Mouse (Mus musculus): Measurements from ENCODE around the gene Tmem222. TPM values are rescaled to one million over a fixed set of nuclear protein-coding genes. Genes with fewer than 3 reads are reported as not detected.

Tmem222 gene
- polyA plus RNA-seq, 1 experiment: not detected

- WGBS: 31% methylated on average over 16 of the region's 16 CpGs
- H3K4me3 ChIP-seq (ENCODE audit: insufficient read depth, low read depth, low read length): peak within 1 kb of the TSS; percentile 71
- no peak for TF ChIP-seq CTCF (IDR thresholded peaks at IDR 0.05; ENCODE audit: insufficient read depth, low read depth, low read length)
- peak within 1 kb of the TSS; percentile 21; the same call in 1 of the 2 replicates for H3K27ac ChIP-seq (ENCODE audit: insufficient read depth, low read depth, low read length)
- H3K4me1 ChIP-seq (ENCODE audit: control insufficient read depth, insufficient read depth, low read length): peaks cover 8% of the 10 kb centered on the region
Measured at GRCm38 (mm10) chr4:133240490-133240921, 37.1 kb downstream of the Tmem222 start, which contains the start of gene Map3k6. Gene Map3k6, plus strand, starts transcription at chr4:133240818.

GRCm38 (mm10) chr4:133237911-133238310 is 39.7 kb downstream of the Tmem222 start:
- no peak for TF ChIP-seq CTCF (IDR thresholded peaks at IDR 0.05; ENCODE audit: insufficient read depth, low read depth, low read length)
- no peak for TF ChIP-seq POLR2A (IDR thresholded peaks at IDR 0.05; ENCODE audit: insufficient read depth, low read depth, low read length)
- 86% methylated on average over 4 of the region's 4 CpGs for WGBS
- Histone ChIP-seq H3K4me1 (ENCODE audit: control insufficient read depth, insufficient read depth, low read length) (peaks cover 8% of the 10 kb centered on the region), H3K27ac (ENCODE audit: insufficient read depth, low read depth, low read length) (no peak overlapping the region), H3K4me3 (ENCODE audit: insufficient read depth, low read depth, low read length) (no peak overlapping the region)

- H3K4me3 ChIP-seq (ENCODE audit: insufficient read depth, low read depth, low read length): no peak overlapping the region
- WGBS: 83% methylated on average over 5 of the region's 5 CpGs
- H3K27ac ChIP-seq (ENCODE audit: insufficient read depth, low read depth, low read length): no peak overlapping the region
- peaks cover 2% of the 10 kb centered on the region for H3K4me1 ChIP-seq (ENCODE audit: control insufficient read depth, insufficient read depth, low read length)
- no peak for TF ChIP-seq POLR2A (IDR thresholded peaks at IDR 0.05; ENCODE audit: insufficient read depth, low read depth, low read length)
- no peak for TF ChIP-seq CTCF (IDR thresholded peaks at IDR 0.05; ENCODE audit: insufficient read depth, low read depth, low read length)
Measured at GRCm38 (mm10) chr4:133235415-133235814, 42.2 kb downstream of the Tmem222 start.

- Histone ChIP-seq H3K4me1 (ENCODE audit: control insufficient read depth, insufficient read depth, low read length) (no peaks in the 10 kb centered on the region), H3K27ac (ENCODE audit: insufficient read depth, low read depth, low read length) (no peak overlapping the region), H3K4me3 (ENCODE audit: insufficient read depth, low read depth, low read length) (no peak overlapping the region)
- TF ChIP-seq POLR2A (IDR thresholded peaks at IDR 0.05; ENCODE audit: insufficient read depth, low read depth, low read length): no peak
- no peak for TF ChIP-seq CTCF (IDR thresholded peaks at IDR 0.05; ENCODE audit: insufficient read depth, low read depth, low read length)
- WGBS: 59% methylated on average over 5 of the region's 5 CpGs
Measured at GRCm38 (mm10) chr4:133234771-133235170, 42.8 kb downstream of the Tmem222 start.

GRCm38 (mm10) chr4:133233285-133233976 is 44.2 kb downstream of the Tmem222 start:
- WGBS: 43% methylated on average over 10 of the region's 10 CpGs
- TF ChIP-seq CTCF (IDR thresholded peaks at IDR 0.05; ENCODE audit: insufficient read depth, low read depth, low read length) (no peak), POLR2A (IDR thresholded peaks at IDR 0.05; ENCODE audit: insufficient read depth, low read depth, low read length) (no peak)
- no peak overlapping the region for H3K4me3 ChIP-seq (ENCODE audit: insufficient read depth, low read depth, low read length)

GRCm38 (mm10) chr4:133229582-133229981 is 48.0 kb downstream of the Tmem222 start:
- no peaks in the 10 kb centered on the region for H3K4me1 ChIP-seq (ENCODE audit: control insufficient read depth, insufficient read depth, low read length)
- TF ChIP-seq CTCF (IDR thresholded peaks at IDR 0.05; ENCODE audit: insufficient read depth, low read depth, low read length) (no peak), POLR2A (IDR thresholded peaks at IDR 0.05; ENCODE audit: insufficient read depth, low read depth, low read length) (no peak)
- 84% methylated on average over 8 of the region's 8 CpGs for WGBS
- no peak overlapping the region for H3K27ac ChIP-seq (ENCODE audit: insufficient read depth, low read depth, low read length)
- no peak overlapping the region for H3K4me3 ChIP-seq (ENCODE audit: insufficient read depth, low read depth, low read length)

More at GRCm38 (mm10) chr4:133233285-133233976, 44.2 kb downstream of the Tmem222 start:
- Histone ChIP-seq H3K27ac (ENCODE audit: insufficient read depth, low read depth, low read length) (no peak overlapping the region), H3K4me1 (ENCODE audit: control insufficient read depth, insufficient read depth, low read length) (no peaks in the 10 kb centered on the region)

GRCm38 (mm10) chr4:133227636-133228035 is 50.0 kb downstream of the Tmem222 start:
- H3K4me1 ChIP-seq (ENCODE audit: control insufficient read depth, insufficient read depth, low read length): peaks cover 5% of the 10 kb centered on the region; the same call in 1 of the 2 replicates
- no peak for TF ChIP-seq CTCF (IDR thresholded peaks at IDR 0.05; ENCODE audit: insufficient read depth, low read depth, low read length)
- TF ChIP-seq POLR2A (IDR thresholded peaks at IDR 0.05; ENCODE audit: insufficient read depth, low read depth, low read length): no peak
- H3K4me3 ChIP-seq (ENCODE audit: insufficient read depth, low read depth, low read length): no peak overlapping the region
- WGBS: 74% methylated on average over 8 of the region's 8 CpGs
- no peak overlapping the region for H3K27ac ChIP-seq (ENCODE audit: insufficient read depth, low read depth, low read length)

- Histone ChIP-seq H3K27ac (ENCODE audit: insufficient read depth, low read depth, low read length) (no peak overlapping the region), H3K4me1 (ENCODE audit: control insufficient read depth, insufficient read depth, low read length) (peaks cover 8% of the 10 kb centered on the region; the same call in 1 of the 2 replicates), H3K4me3 (ENCODE audit: insufficient read depth, low read depth, low read length) (no peak overlapping the region)
- 64% methylated on average over 10 of the region's 10 CpGs for WGBS
- TF ChIP-seq CTCF (IDR thresholded peaks at IDR 0.05; ENCODE audit: insufficient read depth, low read depth, low read length): no peak
- no peak for TF ChIP-seq POLR2A (IDR thresholded peaks at IDR 0.05; ENCODE audit: insufficient read depth, low read depth, low read length)
Measured at GRCm38 (mm10) chr4:133226073-133226472, 51.5 kb downstream of the Tmem222 start.

- peaks cover 14% of the 10 kb centered on the region for H3K4me1 ChIP-seq (ENCODE audit: control insufficient read depth, insufficient read depth, low read length)
- no peak overlapping the region for H3K27ac ChIP-seq (ENCODE audit: insufficient read depth, low read depth, low read length)
- 64% methylated on average over 5 of the region's 5 CpGs for WGBS
Measured at GRCm38 (mm10) chr4:133223875-133224274, 53.7 kb downstream of the Tmem222 start.

More at GRCm38 (mm10) chr4:133223875-133224274, 53.7 kb downstream of the Tmem222 start:
- TF ChIP-seq CTCF (IDR thresholded peaks at IDR 0.05; ENCODE audit: insufficient read depth, low read depth, low read length) (no peak), POLR2A (IDR thresholded peaks at IDR 0.05; ENCODE audit: insufficient read depth, low read depth, low read length) (no peak)
- no peak overlapping the region for H3K4me3 ChIP-seq (ENCODE audit: insufficient read depth, low read depth, low read length)

Data from olfactory bulb, adult 2 months (tissue).